8 mouse cellular contexts compared by ENCODE assay signal in genomic region chr2:48813371-48814222, GRCm38 (mm10). TPM values are rescaled to one million over a fixed set of nuclear protein-coding genes. Genes with fewer than 3 reads are reported as not detected.
DNase-seq lines count a peak whose midpoint lies in the region; ATAC-seq and TF ChIP-seq lines count a peak whose summit lies in the region.

Acvr2a (plus strand) TSS chr2:48814109.

- peaks cover 14% of the 10 kb centered on the region for H3K27me3 ChIP-seq in E14TG2a.4 (ENCODE audit: insufficient read depth, low read length)
- no peaks in the 10 kb centered on the region for H3K27me3 ChIP-seq in forebrain, embryonic 13.5 days
- H3K27me3 ChIP-seq in liver, embryonic 16.5 days (ENCODE audit: control insufficient read depth, insufficient read depth, low read depth, low read length), result peaks cover 37% of the 10 kb centered on the region
- no peaks in the 10 kb centered on the region for H3K27me3 ChIP-seq in neural tube, embryonic 12.5 days (replicated peaks)
- no peaks in the 10 kb centered on the region for H3K27me3 ChIP-seq in stomach, postnatal 0 days (ENCODE audit: control insufficient read depth, insufficient read depth, low read length)

- intact Hi-C loops in heart, postnatal 10 days (cut with DNase I), result loop anchor here (2.0 to 10.0 kb wide), 3 partner anchors 73 to 811 kb away; no protein-coding TSS in a partner anchor

- peak; percentile 92 for ATAC-seq in forebrain, embryonic 13.5 days
- ATAC-seq in liver, embryonic 16.5 days (ENCODE audit: low read depth), result peak; percentile 83
- ATAC-seq in neural tube, embryonic 12.5 days (ENCODE audit: low FRiP score, low read depth), result peak; percentile 91
- ATAC-seq in stomach, postnatal 0 days (ENCODE audit: low FRiP score, low TSS enrichment), result peak; percentile 96

- peak within 1 kb of the TSS; percentile 92 for H3K9ac ChIP-seq in forebrain, embryonic 13.5 days
- peak within 1 kb of the TSS; percentile 65 for H3K9ac ChIP-seq in liver, embryonic 16.5 days (ENCODE audit: low read depth, low read length)
- peak within 1 kb of the TSS; percentile 93 for H3K9ac ChIP-seq in neural tube, embryonic 12.5 days
- peak within 1 kb of the TSS; percentile 88 for H3K9ac ChIP-seq in stomach, postnatal 0 days (ENCODE audit: low read length)

- no peak for TF ChIP-seq EP300 in stomach, postnatal 0 days (optimal IDR thresholded peaks at IDR 0.05)

- TF ChIP-seq CTCF in E14TG2a.4 (conservative IDR thresholded peaks at IDR 0.05; ENCODE audit: low read length), result no peak
- peak; percentile 42; the same call in 1 of the 2 replicates for TF ChIP-seq CTCF in stomach, postnatal 0 days (IDR thresholded peaks at IDR 0.05; ENCODE audit: low read depth)

- peak within 1 kb of the TSS; percentile 89 for H3K4me3 ChIP-seq in E14TG2a.4 (replicated peaks; ENCODE audit: low read length)
- peak within 1 kb of the TSS; percentile 86 for H3K4me3 ChIP-seq in forebrain, embryonic 13.5 days
- H3K4me3 ChIP-seq in liver, embryonic 16.5 days (ENCODE audit: low read depth, low read length), result peak within 1 kb of the TSS; percentile 75
- H3K4me3 ChIP-seq in neural tube, embryonic 12.5 days, result peak within 1 kb of the TSS; percentile 89
- peak within 1 kb of the TSS; percentile 86 for H3K4me3 ChIP-seq in stomach, postnatal 0 days (ENCODE audit: low read depth, low read length)

- WGBS in forebrain, embryonic 13.5 days, result under 1% methylated on average over 74 of the region's 105 CpGs
- under 1% methylated on average over 103 of the region's 105 CpGs for WGBS in large intestine, adult 2 months
- under 1% methylated on average over 67 of the region's 105 CpGs for WGBS in liver, embryonic 16.5 days (ENCODE audit: insufficient replicate concordance)
- WGBS in neural tube, embryonic 12.5 days, result under 1% methylated on average over 103 of the region's 105 CpGs
- under 1% methylated on average over 68 of the region's 105 CpGs for WGBS in stomach, postnatal 0 days

- H3K27ac ChIP-seq in forebrain, embryonic 13.5 days, result peak within 1 kb of the TSS; percentile 98
- peak within 1 kb of the TSS; percentile 83 for H3K27ac ChIP-seq in liver, embryonic 16.5 days (ENCODE audit: low read length)
- H3K27ac ChIP-seq in neural tube, embryonic 12.5 days, result peak within 1 kb of the TSS; percentile 93
- peak within 1 kb of the TSS; percentile 98 for H3K27ac ChIP-seq in stomach, postnatal 0 days (replicated peaks)

- peak within 1 kb of the TSS; percentile 71 for H3K4me2 ChIP-seq in forebrain, embryonic 13.5 days
- peak within 1 kb of the TSS; percentile 77 for H3K4me2 ChIP-seq in liver, embryonic 16.5 days (ENCODE audit: low read depth, low read length)
- H3K4me2 ChIP-seq in neural tube, embryonic 12.5 days (replicated peaks), result peak within 1 kb of the TSS; percentile 63
- peak within 1 kb of the TSS; percentile 70 for H3K4me2 ChIP-seq in stomach, postnatal 0 days (replicated peaks; ENCODE audit: low read depth)

- peaks cover 36% of the 10 kb centered on the region for H3K4me1 ChIP-seq in E14TG2a.4 (replicated peaks; ENCODE audit: low read depth, low read length)
- H3K4me1 ChIP-seq in forebrain, embryonic 13.5 days, result peaks cover 30% of the 10 kb centered on the region
- H3K4me1 ChIP-seq in liver, embryonic 16.5 days (ENCODE audit: control insufficient read depth, low read depth, low read length), result no peaks in the 10 kb centered on the region; the same call in 1 of the 2 replicates
- peaks cover 12% of the 10 kb centered on the region; the same call in 1 of the 2 replicates for H3K4me1 ChIP-seq in neural tube, embryonic 12.5 days
- H3K4me1 ChIP-seq in stomach, postnatal 0 days (replicated peaks; ENCODE audit: control insufficient read depth, insufficient read depth), result peaks cover 5% of the 10 kb centered on the region

- H3K36me3 ChIP-seq in E14TG2a.4 (ENCODE audit: insufficient read depth, low read length), result no peaks in the 10 kb centered on the region
- H3K36me3 ChIP-seq in forebrain, embryonic 13.5 days (ENCODE audit: poor library complexity, severe bottlenecking), result no peaks in the 10 kb centered on the region
- no peaks in the 10 kb centered on the region for H3K36me3 ChIP-seq in liver, embryonic 16.5 days (ENCODE audit: control insufficient read depth, insufficient read depth)
- no peaks in the 10 kb centered on the region for H3K36me3 ChIP-seq in neural tube, embryonic 12.5 days
- H3K36me3 ChIP-seq in stomach, postnatal 0 days (ENCODE audit: control insufficient read depth, insufficient read depth, low read length), result no peaks in the 10 kb centered on the region

- peak; percentile 61 for DNase-seq in c-Kit-positive CD71-positive TER-119-positive erythroid progenitor cells, embryonic 14.5 days (ENCODE audit: low spot score)
- DNase-seq in heart, postnatal 10 days, result peak; percentile 94 to 95
- peak; percentile 64 for DNase-seq in large intestine, adult 2 months (ENCODE audit: low read depth, low spot score)
- DNase-seq in stomach, postnatal 0 days (ENCODE audit: low spot score), result peak; percentile 94

- peaks cover 4% of the 10 kb centered on the region; the same call in 1 of the 2 replicates for H3K9me3 ChIP-seq in E14TG2a.4 (ENCODE audit: low read length)
- no peaks in the 10 kb centered on the region for H3K9me3 ChIP-seq in forebrain, embryonic 13.5 days (replicated peaks)
- no peaks in the 10 kb centered on the region for H3K9me3 ChIP-seq in liver, embryonic 16.5 days (replicated peaks; ENCODE audit: control insufficient read depth, low read length)
- no peaks in the 10 kb centered on the region for H3K9me3 ChIP-seq in neural tube, embryonic 12.5 days
- H3K9me3 ChIP-seq in stomach, postnatal 0 days (ENCODE audit: control insufficient read depth, low read length), result no peaks in the 10 kb centered on the region

RNA-seq across cellular contexts. Expression of gene Acvr2a, which starts in this region (rescaled TPM):
- polyA plus RNA-seq in forebrain, embryonic 13.5 days (2015; fragmentation: Nextera tagmentation; extraction: Ambion mirVana), result 27.8 and 35.2 TPM in 2 replicates
- 10 to 100 TPM; 17.7 to 20.2 TPM for total RNA-seq in heart, postnatal 10 days (2021)
- polyA plus RNA-seq in large intestine, adult 2 months (2012; rRNA removed), result 2.4 and 4.5 TPM in 2 replicates
- polyA plus RNA-seq in liver, embryonic 16.5 days (2015; fragmentation: Nextera tagmentation; extraction: Ambion mirVana), result 2.3 and 2.7 TPM in 2 replicates
- polyA plus RNA-seq in neural tube, embryonic 12.5 days (2016; fragmentation: Nextera tagmentation; extraction: Ambion mirVana), result 50.9 and 54.9 TPM in 2 replicates
- 8.0 and 8.5 TPM in 2 replicates for polyA plus RNA-seq in stomach, postnatal 0 days (2015; fragmentation: Nextera tagmentation; extraction: Ambion mirVana)

Comparison
In these comparisons a context has a peak if more than half of its experiments do, and no peak if none do; other contexts are left out.
1. Peak in every context shown above with its lines: DNase-seq, ATAC-seq, H3K4me3 ChIP-seq and H3K27ac ChIP-seq.